Mouse (Mus musculus) midbrain, embryonic 16.5 days (tissue): ENCODE measurements around the gene Trappc6a. TPM values are rescaled to one million over a fixed set of nuclear protein-coding genes. Genes with fewer than 3 reads are reported as not detected.

Source experiments
- ATAC-seq: fragments of 200-750 bp; cut with Nextera tagmentation; 2 replicates; pipeline ENCODE4 v1.8.0; 2017; ENCODE audit warnings: moderate TSS enrichment
- H3K27ac ChIP-seq: fragments of 300-500 bp; sonication (generic); 2 replicates; pipeline ENCODE4 v1.5.1; 2014; ENCODE audit warnings: mild to moderate bottlenecking, low read length, mixed read lengths
- H3K27me3 ChIP-seq: fragments of 300-500 bp; sonication (generic); 2 replicates; pipeline ENCODE4 v1.6.1; 2014; ENCODE audit warnings: low read depth, low read length, mixed read lengths; ENCODE audit not compliant: control insufficient read depth, insufficient read depth
- H3K36me3 ChIP-seq: fragments of 300-500 bp; sonication (generic); 2 replicates; pipeline ENCODE4 v1.6.1; 2014; ENCODE audit warnings: mild to moderate bottlenecking, low read length, moderate library complexity, mixed read lengths; ENCODE audit not compliant: control insufficient read depth, insufficient read depth
- H3K4me1 ChIP-seq: fragments of 300-500 bp; sonication (generic); 2 replicates; pipeline ENCODE4 v1.6.1; 2014; ENCODE audit warnings: mild to moderate bottlenecking, low read length, mixed read lengths; ENCODE audit not compliant: control insufficient read depth, insufficient read depth
- H3K4me2 ChIP-seq: fragments of 300-500 bp; sonication (generic); 2 replicates; pipeline ENCODE4 v1.6.1; 2014; ENCODE audit warnings: mild to moderate bottlenecking, low read length, mixed read lengths
- H3K4me3 ChIP-seq: fragments of 300-500 bp; sonication (generic); 2 replicates; pipeline ENCODE4 v1.5.1; 2014; ENCODE audit warnings: low read depth, mild to moderate bottlenecking, low read length, moderate library complexity, mixed read lengths
- H3K9ac ChIP-seq: fragments of 300-500 bp; sonication (generic); 2 replicates; pipeline ENCODE4 v1.6.1; 2014; ENCODE audit warnings: low read depth, low read length, mixed read lengths
- H3K9me3 ChIP-seq: fragments of 300-500 bp; sonication (generic); replicated peaks from 2 replicates; pipeline ENCODE4 v1.6.1; 2014; ENCODE audit warnings: mild to moderate bottlenecking, low read length, mixed read lengths; ENCODE audit not compliant: control insufficient read depth, poor library complexity, severe bottlenecking
- WGBS: fragments of 180-500 bp; shearing (Covaris S2); extraction: QIAGEN DNeasy Blood & Tissue Kit; methylation state at CpG from one replicate; pipeline ENCODE4 v1.1.7; 2014; 5-methylcytosine and 5-hydroxymethylcytosine counted together
- polyA plus RNA-seq: library from polyadenylated mRNA; unstranded; fragments of >200 nt; fragmentation: Nextera tagmentation; extraction: Ambion mirVana; gene quantifications from 2 replicates; pipeline ENCODE4 v1.2.1, GENCODE M21; 2015

The Trappc6a gene
- polyA plus RNA-seq, 1 experiment from 2014 or later: 30.5 TPM

GRCm38 (mm10) chr7:19549394-19549793 lies 41.2 kb downstream of the Trappc6a start:
- WGBS: 93% methylated on average over 10 of the region's 10 CpGs
- peaks cover 3% of the 10 kb centered on the region; the same call in 1 of the 2 replicates for H3K4me1 ChIP-seq
- no peaks in the 10 kb centered on the region for H3K27me3 ChIP-seq
- no peak overlapping the region for H3K27ac ChIP-seq
- ATAC-seq: no peak
- H3K9ac ChIP-seq: no peak overlapping the region
- no peaks in the 10 kb centered on the region for H3K9me3 ChIP-seq
- H3K36me3 ChIP-seq: no peaks in the 10 kb centered on the region
- no peak overlapping the region for H3K4me3 ChIP-seq
- H3K4me2 ChIP-seq: no peak overlapping the region

DNA sequence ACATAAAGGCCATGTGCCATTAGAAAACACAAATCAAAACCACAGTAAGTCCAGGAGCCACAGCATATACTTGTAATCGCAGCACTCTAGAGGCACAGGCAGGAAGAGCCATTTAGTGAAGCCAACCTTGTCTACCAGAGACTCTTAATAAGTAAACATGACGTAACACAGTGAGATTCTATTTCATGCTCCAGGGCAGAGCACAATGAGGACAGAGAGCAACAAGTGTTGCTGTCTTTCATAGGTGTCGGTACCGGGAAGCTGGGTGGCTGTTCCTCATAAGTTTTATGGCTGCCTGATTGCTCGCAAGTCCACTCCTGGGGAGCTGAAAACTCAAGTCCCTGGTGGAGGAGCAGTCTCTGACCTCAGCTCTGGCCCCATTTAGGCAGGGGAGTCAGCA lies 43.4 kb downstream of the Trappc6a start:
- no peak for ATAC-seq
- Histone ChIP-seq H3K4me2 (no peak overlapping the region), H3K9ac (no peak overlapping the region), H3K9me3 (no peaks in the 10 kb centered on the region), H3K4me1 (no peaks in the 10 kb centered on the region), H3K27me3 (no peaks in the 10 kb centered on the region), H3K4me3 (no peak overlapping the region), H3K36me3 (no peaks in the 10 kb centered on the region), H3K27ac (no peak overlapping the region)
- 93% methylated on average over 5 of the region's 5 CpGs for WGBS

- 85% methylated on average over 2 of the region's 2 CpGs for WGBS
- no peak overlapping the region for H3K4me3 ChIP-seq
- no peak overlapping the region for H3K9ac ChIP-seq
Observed at GRCm38 (mm10) chr7:19552443-19552842, 44.2 kb downstream of the Trappc6a start.

DNA sequence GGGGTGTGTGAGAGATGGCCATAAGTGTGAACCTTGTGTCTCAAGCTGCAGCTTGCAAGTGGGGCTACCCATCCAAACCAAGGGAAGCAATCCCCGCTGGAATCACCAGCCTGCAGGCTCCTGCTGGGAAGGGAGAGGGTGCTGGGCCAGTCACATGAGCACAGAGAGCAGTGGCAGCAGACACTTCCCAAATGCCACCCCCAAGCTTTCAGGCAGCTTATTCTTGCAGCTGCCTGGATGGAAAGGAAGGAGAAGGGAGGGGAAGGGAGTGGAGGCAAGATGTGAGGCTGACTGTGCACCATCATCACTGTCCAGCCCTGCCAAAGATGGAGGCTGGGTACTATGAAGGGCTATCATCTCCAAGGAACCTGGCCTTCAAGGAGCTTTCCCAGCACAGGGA lies 46.0 kb downstream of the Trappc6a start:
- Histone ChIP-seq H3K4me3 (no peak overlapping the region), H3K9ac (no peak overlapping the region), H3K27ac (no peak overlapping the region), H3K9me3 (no peaks in the 10 kb centered on the region), H3K36me3 (no peaks in the 10 kb centered on the region), H3K27me3 (no peaks in the 10 kb centered on the region), H3K4me1 (peaks cover 14% of the 10 kb centered on the region), H3K4me2 (no peak overlapping the region)
- no peak for ATAC-seq
- WGBS: 81% methylated on average over 1 of the region's 1 CpGs

More at GRCm38 (mm10) chr7:19552443-19552842, 44.2 kb downstream of the Trappc6a start:
- Histone ChIP-seq H3K4me2 (no peak overlapping the region), H3K4me1 (no peaks in the 10 kb centered on the region), H3K9me3 (no peaks in the 10 kb centered on the region), H3K36me3 (no peaks in the 10 kb centered on the region), H3K27me3 (no peaks in the 10 kb centered on the region), H3K27ac (no peak overlapping the region)
- ATAC-seq: no peak

DNA sequence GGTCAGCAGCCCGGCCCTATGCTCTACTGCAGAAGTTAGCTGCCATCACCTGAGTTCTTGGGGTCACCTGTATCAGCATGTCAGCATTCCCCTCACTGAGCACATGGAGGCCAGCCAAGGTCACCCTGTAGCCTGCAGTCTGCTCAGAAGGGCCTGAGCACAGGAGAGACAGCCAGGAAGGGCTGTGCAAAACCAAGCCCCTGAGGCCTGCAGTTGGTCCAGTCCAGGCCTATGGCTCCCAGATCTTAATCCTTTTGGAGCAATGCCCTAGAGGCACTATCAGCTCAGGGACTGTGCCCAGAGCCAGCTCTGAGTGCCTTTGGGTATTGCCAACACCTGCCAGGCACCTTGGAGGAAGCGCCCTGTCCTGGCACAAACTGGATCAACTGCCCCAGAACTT lies 48.9 kb downstream of the Trappc6a start:
- H3K4me1 ChIP-seq: peaks cover 34% of the 10 kb centered on the region
- H3K4me3 ChIP-seq: no peak overlapping the region
- H3K36me3 ChIP-seq: no peaks in the 10 kb centered on the region
- H3K27me3 ChIP-seq: no peaks in the 10 kb centered on the region
- WGBS: 100% methylated on average over 2 of the region's 2 CpGs
- H3K9ac ChIP-seq: no peak overlapping the region
- H3K9me3 ChIP-seq: no peaks in the 10 kb centered on the region
- no peak overlapping the region for H3K27ac ChIP-seq
- no peak for ATAC-seq
- H3K4me2 ChIP-seq: no peak overlapping the region

- 96% methylated on average over 6 of the region's 6 CpGs for WGBS
Observed at GRCm38 (mm10) chr7:19557982-19558900, 50.0 kb downstream of the Trappc6a start.

GRCm38 (mm10) chr7:19558965-19559364 lies 50.8 kb downstream of the Trappc6a start:
- peak overlapping the region; percentile 11; the same call in 1 of the 2 replicates for H3K9ac ChIP-seq
- H3K9me3 ChIP-seq: no peaks in the 10 kb centered on the region
- ATAC-seq: no peak
- peaks cover 43% of the 10 kb centered on the region for H3K4me1 ChIP-seq
- 0 out of 2 replicates have a peak, but pooled peaks cover under 1% of the 10 kb centered on the region for H3K36me3 ChIP-seq
- 43% methylated on average over 2 of the region's 2 CpGs for WGBS
- no peak overlapping the region for H3K27ac ChIP-seq
- H3K27me3 ChIP-seq: no peaks in the 10 kb centered on the region
- peak overlapping the region; percentile 15 for H3K4me2 ChIP-seq
- no peak overlapping the region for H3K4me3 ChIP-seq

More at GRCm38 (mm10) chr7:19557982-19558900, 50.0 kb downstream of the Trappc6a start:
- Histone ChIP-seq H3K9ac (no peak overlapping the region), H3K36me3 (no peaks in the 10 kb centered on the region), H3K9me3 (no peaks in the 10 kb centered on the region), H3K27me3 (no peaks in the 10 kb centered on the region), H3K27ac (no peak overlapping the region), H3K4me1 (peaks cover 40% of the 10 kb centered on the region), H3K4me2 (no peak overlapping the region; the same call in 1 of the 2 replicates), H3K4me3 (no peak overlapping the region)
- ATAC-seq: no peak

DNA sequence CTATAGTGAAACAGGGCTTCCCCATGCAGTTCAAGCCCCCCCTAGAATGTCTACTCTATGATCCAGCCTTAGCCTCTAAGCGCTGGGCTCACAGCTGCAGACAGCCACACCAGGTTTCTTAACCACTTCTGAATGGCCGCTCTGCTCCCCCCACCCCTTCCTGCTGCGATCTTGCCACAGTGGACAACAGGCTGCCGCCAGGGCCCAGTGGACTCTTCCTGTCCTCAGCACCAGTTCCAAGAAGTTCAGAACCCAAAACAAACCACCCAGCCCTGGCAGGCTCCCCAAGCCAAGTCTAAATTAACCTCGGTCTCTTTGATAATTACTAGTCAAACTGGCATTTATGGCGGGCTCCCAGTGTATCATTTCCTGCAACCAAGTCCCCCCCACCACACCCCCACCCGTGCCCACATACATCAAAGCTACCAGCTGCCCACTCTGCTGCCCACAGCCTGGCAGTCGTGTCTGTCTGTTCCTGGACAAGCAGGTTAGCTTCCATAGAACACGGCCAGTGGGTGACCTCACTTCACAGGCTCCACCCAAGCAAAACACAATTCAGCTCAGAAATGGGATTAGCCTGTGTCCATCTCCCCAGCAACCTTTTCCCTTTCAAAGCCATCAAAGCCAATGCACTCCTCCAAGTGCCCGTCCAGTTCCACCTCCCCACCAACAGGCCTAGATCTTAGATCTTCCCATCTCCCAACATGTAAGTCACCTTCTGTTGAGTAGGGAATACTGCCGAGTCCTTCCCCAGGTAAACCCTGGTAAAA lies 52.5 kb downstream of the Trappc6a start:
- peak overlapping the region; percentile 98 for H3K4me3 ChIP-seq
- peak overlapping the region; percentile 98 for H3K9ac ChIP-seq
- no peaks in the 10 kb centered on the region for H3K27me3 ChIP-seq
- peaks cover 43% of the 10 kb centered on the region for H3K4me1 ChIP-seq
- no peak for ATAC-seq
- peaks cover 17% of the 10 kb centered on the region for H3K36me3 ChIP-seq
- no peaks in the 10 kb centered on the region for H3K9me3 ChIP-seq
- peak overlapping the region; percentile 97 for H3K4me2 ChIP-seq
- no peak overlapping the region for H3K27ac ChIP-seq
- 13% methylated on average over 11 of the region's 11 CpGs for WGBS

GRCm38 (mm10) chr7:19561431-19561764 lies 53.2 kb downstream of the Trappc6a start:
- no peaks in the 10 kb centered on the region for H3K9me3 ChIP-seq
- WGBS: 2% methylated on average over 11 of the region's 11 CpGs
- peak overlapping the region; percentile 97 for H3K4me2 ChIP-seq
- no peaks in the 10 kb centered on the region for H3K27me3 ChIP-seq
- H3K4me3 ChIP-seq: peak overlapping the region; percentile 98
- peak overlapping the region; percentile 98 for H3K9ac ChIP-seq
- H3K4me1 ChIP-seq: peaks cover 43% of the 10 kb centered on the region
- ATAC-seq: no peak
- H3K27ac ChIP-seq: peak overlapping the region; percentile 96
- peaks cover 17% of the 10 kb centered on the region for H3K36me3 ChIP-seq
